Mouse (Mus musculus) fibroblast of lung, adult 2 months (primary cell): ENCODE measurements around the gene Hnrnpf.
"Not testable (repeated sequence)": the region's sequence is repeated elsewhere in the genome, so short reads cannot be mapped to it uniquely, and the experiment has no call there.

ENCODE experiments used
- DNase-seq: peaks from one replicate; pipeline ENCODE4 v3.0.0-alpha.2; 2011; ENCODE audit warnings: low read depth

The Hnrnpf gene

GRCm38 (mm10) chr6:117900126-117901080, at the start of gene Hnrnpf:
Gene Hnrnpf, plus strand, starts transcription at chr6:117900324.
- no peak for DNase-seq

DNA sequence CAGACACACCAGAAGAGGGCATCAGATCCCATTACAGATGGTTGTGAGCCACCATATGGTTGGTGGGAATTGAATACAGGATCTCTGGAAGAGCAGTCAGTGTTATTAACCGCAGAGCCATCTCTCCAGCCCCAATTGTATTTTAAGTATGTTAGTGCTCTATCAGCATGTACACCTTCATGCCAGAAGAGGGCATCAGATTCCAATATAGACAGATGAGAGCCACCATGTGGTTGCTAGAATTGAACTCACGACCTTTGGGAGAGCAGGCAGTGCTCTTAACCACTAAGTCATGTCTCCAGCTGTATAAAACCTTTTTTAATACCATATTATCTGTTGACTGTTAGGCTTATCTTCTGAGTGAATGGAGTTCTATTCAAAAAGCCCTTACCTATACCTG, 48.4 kb upstream of the Hnrnpf start:
- no peak for DNase-seq

DNA sequence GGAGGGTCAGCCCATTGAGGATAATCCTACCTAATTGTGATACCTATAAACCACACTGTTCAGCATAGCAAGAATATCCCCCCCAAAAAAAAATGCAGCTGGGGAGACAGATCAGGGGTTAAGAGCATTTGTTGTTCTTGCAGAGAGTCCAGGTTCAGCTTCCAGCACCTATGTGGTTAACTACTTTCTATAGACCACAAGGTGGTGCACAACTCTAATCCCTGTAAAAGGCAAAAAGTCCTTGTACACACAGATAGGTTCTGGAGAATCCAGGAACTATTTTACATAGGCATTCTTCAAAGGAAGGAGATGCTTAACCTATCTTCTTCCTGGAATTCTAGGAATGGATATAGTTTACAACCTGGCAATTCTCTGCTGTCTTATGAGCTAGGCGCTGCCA, 42.1 kb upstream of the Hnrnpf start:
- no peak for DNase-seq

DNA sequence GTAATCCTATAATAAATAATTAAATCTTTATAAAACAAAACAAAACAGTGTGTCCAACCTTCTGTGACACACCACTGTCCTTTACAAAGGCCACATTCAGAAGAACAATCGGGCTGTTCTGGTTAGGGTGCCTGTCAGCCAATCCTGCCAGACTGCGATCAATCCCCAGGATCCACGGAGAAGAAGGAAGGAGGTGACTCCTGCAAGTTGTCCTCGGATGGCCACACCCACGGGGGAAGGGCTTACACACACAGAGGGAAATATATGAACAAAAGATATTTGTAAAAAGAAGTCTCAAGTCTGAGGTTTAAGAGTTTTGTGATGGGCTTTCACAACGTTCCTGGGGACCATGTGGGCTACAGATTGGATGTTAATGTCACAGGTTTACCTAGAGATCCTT, 38.3 kb upstream of the Hnrnpf start, which contains the start of gene Zfp239:
TSS of gene Zfp239 (plus strand) at position 253 of the 400 bp plus-strand sequence.
- no peak for DNase-seq

DNA sequence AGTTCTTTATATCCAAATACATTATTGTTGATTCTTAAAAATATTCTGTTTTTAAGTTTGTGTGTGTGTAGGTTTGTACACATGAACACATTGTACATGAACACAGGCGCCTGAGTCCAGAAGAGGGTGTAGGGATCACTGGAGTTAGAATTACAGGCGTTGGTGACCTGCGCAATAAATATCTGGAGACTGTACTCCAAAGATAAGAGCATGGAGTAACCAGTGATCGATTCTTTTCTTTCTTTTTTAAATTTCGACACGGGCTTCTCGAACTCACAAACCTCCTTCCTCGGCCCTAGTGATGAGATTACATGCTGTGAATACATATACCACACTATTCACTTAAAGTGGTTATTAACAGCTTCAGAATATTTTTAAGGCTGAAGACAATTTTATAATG, 37.7 kb upstream of the Hnrnpf start:
- no peak for DNase-seq

DNA sequence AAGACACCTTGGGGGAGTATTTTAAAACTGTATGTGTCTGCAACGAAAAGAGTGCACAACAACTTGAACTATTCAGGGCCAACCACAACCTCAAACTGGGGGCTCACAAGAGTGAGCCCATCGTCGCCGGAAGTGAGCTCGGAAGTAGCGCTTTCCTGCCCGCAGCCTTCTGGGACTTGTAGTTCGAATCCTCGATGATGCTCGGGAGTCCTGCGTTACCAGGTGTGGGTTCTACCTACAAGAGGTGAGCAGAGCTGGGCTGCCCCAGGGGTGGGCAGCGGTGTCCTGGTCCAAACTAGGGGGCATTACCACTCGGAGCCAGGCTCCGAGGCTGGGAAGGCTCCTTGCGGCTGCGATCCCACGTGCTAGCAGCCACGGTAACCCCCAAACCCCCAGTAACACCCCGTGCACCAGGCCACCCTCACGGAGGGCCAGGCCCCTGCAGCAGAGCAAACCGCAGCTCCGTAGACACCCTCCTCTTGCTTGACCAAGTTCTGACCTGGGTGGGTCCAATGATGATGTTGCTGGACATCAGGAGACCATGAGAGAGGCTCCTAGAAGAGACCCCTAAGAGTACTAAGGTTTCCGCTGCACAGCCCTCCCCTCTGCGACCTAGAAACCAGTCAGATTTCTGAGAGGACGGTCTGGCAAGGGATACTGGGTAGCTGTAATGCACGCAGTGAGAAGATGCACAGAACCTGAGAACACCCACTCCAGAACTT, 37.1 kb upstream of the Hnrnpf start:
- peak; percentile 16 for DNase-seq

DNA sequence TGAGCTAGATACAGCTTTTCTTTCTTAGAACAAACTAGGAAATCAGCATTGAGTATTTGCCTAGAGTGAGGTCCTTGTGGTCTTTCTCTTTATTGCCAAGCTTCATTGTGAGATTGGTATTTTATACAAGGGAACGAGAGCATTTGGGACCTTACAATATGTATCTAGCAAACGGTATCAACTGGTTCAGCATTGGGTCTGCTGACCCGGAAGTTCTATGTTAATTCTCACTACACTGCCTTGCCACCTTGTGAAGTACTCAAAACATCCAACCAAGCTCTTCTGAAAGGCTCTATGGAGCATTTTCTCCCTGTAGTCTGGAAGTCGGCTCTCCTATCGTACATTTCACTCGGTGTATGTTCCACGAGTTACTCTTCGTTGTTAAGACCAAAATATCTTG, 36.4 kb upstream of the Hnrnpf start:
- DNase-seq, result no peak

GRCm38 (mm10) chr6:117868187-117868586, 31.9 kb upstream of the Hnrnpf start:
- DNase-seq, result no peak

DNA sequence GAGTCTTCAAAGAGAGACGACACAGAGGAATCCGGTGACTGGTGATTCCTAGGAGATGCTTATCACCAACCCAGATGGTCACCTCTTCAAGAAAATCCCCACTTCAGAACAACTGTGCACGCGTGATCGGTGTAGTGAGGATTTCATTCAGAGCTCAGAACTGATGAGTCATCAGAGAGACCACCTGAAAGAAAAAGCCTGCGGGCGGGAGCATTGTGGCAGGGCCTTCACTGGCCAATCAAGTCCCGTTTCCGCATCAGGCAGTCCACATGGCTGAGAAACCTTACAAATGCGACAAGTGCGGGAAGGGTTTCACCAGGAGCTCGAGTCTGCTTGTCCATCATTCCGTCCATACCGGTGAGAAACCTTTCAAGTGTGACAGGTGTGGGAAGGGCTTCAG, 29.1 kb upstream of the Hnrnpf start:
- no peak for DNase-seq

DNA sequence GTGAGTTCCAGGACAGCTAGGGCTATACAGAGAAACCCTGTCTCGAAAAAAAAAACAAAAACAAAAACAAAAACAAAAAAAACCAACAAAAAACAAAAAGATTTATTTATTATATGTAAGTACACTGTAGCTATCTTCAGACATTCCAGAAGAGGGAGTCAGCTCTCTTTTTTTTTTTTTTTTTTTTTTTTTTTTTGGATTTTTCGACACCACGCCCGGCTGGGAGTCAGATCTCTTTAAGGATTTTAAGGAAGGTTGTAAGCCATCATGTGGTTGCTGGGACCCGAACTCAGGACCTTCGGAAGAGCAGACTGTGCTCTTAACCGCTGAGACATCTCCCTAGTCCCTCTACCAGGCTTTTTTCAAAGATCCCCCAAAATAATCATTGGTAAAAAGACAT, 26.7 kb upstream of the Hnrnpf start:
- DNase-seq, result not testable (repeated sequence)

GRCm38 (mm10) chr6:117874621-117875281, 25.4 kb upstream of the Hnrnpf start:
- no peak for DNase-seq

DNA sequence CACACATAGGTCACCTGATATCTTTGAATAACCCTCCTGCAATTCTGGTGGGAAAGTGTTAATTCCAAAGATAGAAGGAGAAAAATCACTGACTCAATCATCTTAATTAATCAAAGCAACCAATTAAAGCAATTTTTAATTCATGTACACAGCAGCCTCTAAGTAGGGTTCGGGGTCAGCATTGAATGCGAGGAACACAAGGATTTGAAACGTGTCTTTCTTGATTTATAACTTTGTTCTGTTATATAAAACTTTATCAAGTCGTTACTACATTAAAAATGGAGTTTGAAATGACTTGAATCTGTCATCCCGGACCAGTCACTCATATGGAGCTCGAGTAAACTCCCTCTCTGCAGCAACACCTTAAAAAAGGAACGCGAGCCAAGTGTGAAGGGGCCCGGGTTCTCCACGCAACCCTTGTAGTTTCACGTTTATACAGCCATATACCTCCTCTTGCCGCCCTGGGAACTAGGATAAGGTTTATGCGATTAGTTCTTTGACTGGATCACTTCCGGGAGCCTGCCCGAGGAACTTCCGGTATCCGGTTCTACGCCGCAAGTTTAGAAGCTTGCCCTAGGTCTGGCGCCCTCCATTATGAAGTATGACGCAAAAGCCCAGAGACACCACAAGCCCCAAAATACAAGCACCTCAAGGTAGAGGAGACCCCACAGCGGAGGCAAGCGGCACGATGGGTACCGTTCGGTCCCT, 21.3 kb upstream of the Hnrnpf start:
- peak; percentile 79 for DNase-seq

DNA sequence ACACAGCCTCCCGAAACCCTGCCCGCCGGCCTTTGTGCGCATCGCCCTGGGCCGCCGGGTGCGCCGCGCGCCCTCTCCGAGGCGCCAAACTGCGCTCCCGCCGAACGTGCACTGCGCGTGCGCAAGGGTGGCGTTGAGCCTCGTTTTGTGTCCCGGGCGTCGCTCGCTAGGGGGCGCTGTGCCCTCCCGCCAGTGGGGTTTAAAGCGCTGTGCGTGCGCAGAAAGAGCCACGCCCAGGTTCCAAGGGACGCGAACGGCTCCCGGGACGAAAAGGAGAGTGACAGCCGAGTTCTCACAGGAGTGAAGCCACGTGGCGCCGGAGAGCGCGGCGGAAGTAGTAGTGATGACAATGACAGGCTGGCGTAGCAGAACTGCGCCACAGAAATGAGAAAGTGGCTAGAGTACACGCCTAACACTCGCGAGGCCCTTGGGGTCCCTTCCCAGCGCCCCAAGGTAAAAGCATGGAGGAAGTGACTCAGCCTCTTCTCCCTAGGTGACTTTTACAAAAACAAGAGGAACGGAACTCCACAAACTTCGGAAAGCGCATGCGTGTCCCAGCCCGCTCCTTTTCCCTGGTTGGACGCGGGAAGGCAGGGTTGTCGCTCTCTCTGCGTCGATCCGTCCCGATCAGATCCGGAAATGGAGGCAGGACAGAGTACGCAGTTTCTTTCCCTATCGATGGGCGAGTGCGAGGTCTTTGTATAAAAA, 20.6 kb upstream of the Hnrnpf start:
- peak; percentile 93 for DNase-seq

GRCm38 (mm10) chr6:117880394-117880838, 19.7 kb upstream of the Hnrnpf start:
- DNase-seq, result peak; percentile 25

DNA sequence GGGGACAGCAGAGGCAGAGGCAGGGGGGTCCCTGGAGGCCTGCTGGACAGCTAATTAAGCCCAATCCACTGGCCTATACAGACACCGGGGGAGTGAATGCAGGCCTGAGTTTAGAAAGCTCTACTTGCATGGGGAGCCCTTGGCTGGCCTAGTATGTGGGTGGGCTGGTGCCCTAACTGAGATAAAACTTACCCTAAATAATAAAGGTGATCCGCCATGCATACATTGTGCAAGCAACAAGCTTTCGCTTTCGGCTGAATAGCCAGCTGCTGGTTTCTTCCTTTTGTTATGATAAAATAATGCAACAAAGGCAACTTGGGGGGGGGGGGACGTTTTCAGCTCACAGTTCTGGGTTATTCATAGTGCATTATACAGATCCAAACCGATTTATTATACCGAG, 18.9 kb upstream of the Hnrnpf start:
- DNase-seq, result no peak

- DNase-seq, result no peak
Measured at GRCm38 (mm10) chr6:117881997-117882396, 18.1 kb upstream of the Hnrnpf start.

DNA sequence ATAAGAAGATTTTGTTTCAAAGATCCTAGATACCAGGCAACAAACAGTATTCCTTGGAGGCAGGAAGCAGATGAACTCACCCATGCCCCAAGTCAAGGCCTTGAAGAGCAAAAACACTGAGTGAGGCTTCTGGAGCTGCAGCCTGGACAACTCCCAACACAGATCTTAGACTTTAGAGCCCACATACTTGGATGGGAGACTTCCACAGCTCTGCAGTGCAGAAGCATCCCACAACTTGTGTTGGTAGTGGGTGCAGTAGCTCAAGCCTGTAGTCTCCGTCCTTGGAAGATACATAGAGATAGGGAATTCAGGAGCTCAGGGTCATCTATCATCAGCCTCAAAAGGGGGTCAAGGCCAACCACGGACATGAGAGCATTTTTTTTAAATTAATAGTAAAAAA, 14.2 kb upstream of the Hnrnpf start:
- DNase-seq, result no peak

DNA sequence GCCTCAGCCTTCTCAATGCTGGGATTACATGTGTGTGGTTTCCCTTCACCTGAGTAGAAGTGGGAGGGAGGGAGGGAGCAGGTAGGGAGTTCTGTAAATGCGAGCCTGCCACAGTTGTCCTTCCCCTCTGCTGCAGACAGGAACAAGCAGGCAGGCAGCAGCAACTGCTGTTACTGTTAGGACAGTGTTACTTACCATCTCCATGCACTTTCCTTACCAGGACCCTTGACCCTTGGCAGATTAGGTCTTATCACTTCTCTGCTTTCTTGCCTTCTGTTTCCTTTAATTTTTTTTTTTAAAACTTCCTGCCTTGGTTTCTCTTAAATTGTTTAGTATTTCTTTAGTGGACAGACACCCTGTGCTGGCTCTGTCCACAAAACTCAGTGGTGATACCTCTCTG, 12.1 kb upstream of the Hnrnpf start:
- DNase-seq, result no peak

DNA sequence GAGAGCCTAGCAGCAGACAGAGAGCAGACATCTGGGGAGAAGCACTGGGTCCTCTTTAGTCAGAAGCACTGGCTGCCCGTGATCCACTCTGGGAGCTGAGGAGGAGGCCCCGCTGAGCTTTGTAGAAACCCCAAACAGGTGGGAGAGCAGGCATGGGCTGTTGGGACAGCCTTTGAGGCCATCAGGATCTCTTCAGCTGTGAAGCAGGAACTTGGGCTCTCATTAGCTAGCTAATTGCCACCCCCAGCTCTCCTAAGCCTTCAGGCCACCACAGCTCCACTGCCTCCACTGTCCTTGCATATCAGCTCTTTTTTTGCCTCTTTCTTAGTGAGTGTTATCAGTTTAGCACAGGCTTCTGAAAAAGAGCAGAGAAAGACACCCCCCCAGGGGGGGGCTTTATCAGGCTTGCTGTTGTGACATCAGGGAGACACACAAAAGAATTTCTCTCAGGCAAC, 11.5 kb upstream of the Hnrnpf start:
- DNase-seq, result no peak

- DNase-seq, result no peak
Measured at GRCm38 (mm10) chr6:117890257-117890656, 9.9 kb upstream of the Hnrnpf start.
